Mouse (Mus musculus) ovary, postnatal 14 days (tissue): ENCODE data around the gene Arl14ep.
A peak's percentile ranks its signal among the peaks of the same experiment; 100 is the strongest.
"Not testable (repeated sequence)": the region's sequence is repeated elsewhere in the genome, so short reads cannot be mapped to it uniquely, and the experiment has no call there.

ENCODE experiments used
- DNase-seq: peaks from one replicate; pipeline ENCODE4 v3.0.0; 2022; ENCODE audit warnings: low spot score

Gene Arl14ep

GRCm38 (mm10) chr2:106973959-106974639 is at the start of gene Arl14ep:
Gene Arl14ep (minus strand): TSS chr2:106974424.
- peak; percentile 77 for DNase-seq

- no peak for DNase-seq
Observed at GRCm38 (mm10) chr2:107022713-107023112, 48.5 kb upstream of the Arl14ep start.

- DNase-seq, result no peak
Observed at GRCm38 (mm10) chr2:107019331-107019730, 45.1 kb upstream of the Arl14ep start.

DNA sequence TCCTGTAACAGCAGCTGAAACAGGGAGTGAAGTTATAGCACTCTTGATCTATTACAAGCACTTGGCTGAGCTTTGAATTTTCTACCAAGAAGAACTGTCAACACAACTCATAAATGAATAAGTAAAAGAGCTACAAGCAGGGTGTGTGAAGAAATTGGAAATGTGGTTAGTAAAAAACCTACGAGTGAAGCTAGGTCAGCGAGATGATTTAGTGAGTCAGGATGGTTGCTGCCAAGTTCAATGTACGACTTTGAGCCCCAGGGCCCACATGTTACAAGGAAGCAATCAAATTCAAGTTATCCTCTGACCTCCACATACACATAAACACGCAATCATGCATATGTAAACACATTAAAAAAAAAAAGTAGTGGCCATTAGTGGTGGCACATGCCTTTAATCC is 38.9 kb upstream of the Arl14ep start:
- no peak for DNase-seq

GRCm38 (mm10) chr2:107012318-107012717 is 38.1 kb upstream of the Arl14ep start:
- DNase-seq, result no peak

DNA sequence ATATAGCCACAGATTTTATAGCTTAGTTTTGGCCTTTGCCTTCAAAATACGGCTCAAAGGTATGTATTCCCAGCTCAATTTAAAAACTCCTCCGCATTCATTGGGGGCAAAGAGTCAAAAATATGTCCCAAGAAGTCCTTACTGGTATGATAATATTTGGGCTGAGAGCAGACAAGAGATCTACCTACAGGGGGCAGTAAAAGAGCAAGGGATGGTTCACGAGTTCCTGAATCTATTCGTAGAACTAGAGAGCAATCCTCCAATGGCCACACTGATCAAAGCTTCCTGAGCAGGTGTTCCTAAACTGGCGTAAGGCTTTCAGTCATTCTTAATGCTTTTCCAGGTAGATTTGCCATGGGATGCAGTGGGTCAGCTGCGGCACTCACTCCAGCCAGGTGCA is 35.9 kb upstream of the Arl14ep start:
- no peak for DNase-seq

- no peak for DNase-seq
Observed at GRCm38 (mm10) chr2:107006378-107006777, 32.2 kb upstream of the Arl14ep start.

DNA sequence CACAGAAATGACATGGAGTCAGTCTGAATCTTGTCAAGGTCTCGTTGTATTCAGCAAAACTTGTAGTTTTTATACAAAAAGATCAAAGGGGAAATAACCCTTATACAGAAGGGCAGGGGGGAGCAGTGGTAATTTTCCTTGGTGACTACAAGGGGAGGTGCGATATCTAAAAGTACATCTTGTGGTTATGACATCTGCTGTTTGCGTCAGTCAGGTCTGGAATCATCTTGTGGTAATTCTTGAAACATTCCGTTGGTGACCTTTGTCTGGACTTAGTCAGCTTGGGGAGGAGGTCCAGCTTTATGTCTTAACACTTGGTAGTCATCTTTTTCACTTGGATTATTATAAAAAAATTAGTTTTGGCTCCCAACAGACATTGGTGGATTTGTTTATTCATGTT is 31.7 kb upstream of the Arl14ep start:
- not testable (repeated sequence) for DNase-seq

DNA sequence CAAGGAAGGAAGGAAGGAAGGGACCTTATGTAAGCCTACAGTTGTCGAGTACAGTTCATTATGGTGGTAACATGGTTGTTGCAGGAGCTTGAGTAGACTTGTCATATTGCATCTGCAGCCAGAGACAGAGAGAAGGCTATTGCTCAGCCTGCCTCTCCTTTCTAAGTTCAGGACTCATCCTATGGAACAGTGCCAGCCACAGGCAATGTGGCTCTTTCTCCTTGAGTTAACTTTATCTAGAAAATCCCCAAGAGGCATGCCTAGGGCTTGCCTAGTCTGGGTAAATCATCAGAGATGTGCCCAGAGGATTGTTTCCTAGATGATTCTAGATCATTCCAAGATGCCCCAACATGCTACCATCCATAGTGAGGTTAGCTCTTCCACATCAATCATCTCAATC is 17.0 kb upstream of the Arl14ep start:
- DNase-seq, result no peak

- no peak for DNase-seq
Observed at GRCm38 (mm10) chr2:106984945-106985344, 10.7 kb upstream of the Arl14ep start.

- no peak for DNase-seq
Observed at GRCm38 (mm10) chr2:106982503-106982902, 8.3 kb upstream of the Arl14ep start.

GRCm38 (mm10) chr2:106976472-106976871 is 2.2 kb upstream of the Arl14ep start:
- no peak for DNase-seq

- DNase-seq, result no peak
Observed at GRCm38 (mm10) chr2:106973332-106973958, 779 bp downstream of the Arl14ep start.

DNA sequence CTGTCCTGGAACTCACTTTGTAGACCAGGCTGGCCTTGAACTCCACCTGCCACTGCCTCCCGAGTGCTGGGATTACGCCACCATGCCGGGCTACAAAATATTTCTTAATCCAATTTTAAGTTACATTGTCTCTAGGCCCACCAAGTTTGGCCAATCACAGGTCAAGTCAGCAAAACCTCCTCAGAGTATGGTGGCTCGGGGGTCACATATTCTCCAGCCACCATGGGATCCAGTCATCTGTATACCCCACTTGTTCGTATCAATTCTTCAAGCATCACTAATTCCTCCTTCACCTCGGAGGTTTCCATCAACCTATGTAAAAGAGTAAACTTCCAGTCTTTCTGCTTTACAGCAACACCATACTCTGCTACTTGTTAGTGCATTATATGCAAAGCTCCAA is 1.4 kb downstream of the Arl14ep start:
- no peak for DNase-seq

- DNase-seq, result no peak
Observed at GRCm38 (mm10) chr2:106970971-106971370, 3.3 kb downstream of the Arl14ep start.

- no peak for DNase-seq
Observed at GRCm38 (mm10) chr2:106968320-106968719, 5.9 kb downstream of the Arl14ep start.

GRCm38 (mm10) chr2:106963560-106963959 is 10.7 kb downstream of the Arl14ep start:
- DNase-seq, result no peak

DNA sequence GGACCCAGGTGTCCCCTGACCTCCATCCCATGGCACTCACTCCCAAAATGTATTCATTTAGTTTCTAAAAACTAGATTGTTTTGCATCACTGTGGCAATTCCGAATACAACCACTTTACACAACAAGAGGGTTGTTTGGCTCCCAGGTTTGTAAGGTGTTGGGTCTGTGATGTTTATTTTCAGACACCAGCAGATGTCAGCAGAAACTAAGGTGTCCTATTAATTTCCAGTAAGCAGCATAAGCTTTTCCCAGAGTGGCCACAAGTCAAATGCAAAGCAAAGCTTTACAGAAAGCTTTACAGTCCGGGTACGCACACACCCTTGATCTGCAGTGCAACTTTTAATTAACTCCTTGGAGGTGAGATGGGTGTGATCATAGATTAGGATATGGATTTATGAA is 12.6 kb downstream of the Arl14ep start:
- no peak for DNase-seq

- DNase-seq, result no peak
Observed at GRCm38 (mm10) chr2:106961066-106961465, 13.2 kb downstream of the Arl14ep start.

DNA sequence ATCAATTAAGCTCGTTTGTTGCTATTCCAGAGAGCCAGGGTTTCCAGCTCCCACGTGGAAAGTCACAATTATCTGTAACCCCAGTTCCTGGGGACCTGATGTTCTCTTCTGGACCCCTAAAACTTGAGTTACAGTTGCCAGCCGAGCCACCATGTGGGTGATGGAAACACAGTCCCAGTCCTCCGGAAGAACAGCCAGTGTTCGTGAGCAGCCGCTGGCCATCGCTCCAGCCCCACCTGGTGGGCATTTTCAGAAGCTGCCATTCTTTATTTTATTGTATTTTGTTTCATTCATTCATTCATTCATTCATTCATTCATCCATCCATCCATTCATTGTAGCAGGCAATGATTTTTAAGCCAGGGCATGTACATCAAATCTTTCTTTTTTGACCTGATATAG is 14.0 kb downstream of the Arl14ep start:
- no peak for DNase-seq

DNA sequence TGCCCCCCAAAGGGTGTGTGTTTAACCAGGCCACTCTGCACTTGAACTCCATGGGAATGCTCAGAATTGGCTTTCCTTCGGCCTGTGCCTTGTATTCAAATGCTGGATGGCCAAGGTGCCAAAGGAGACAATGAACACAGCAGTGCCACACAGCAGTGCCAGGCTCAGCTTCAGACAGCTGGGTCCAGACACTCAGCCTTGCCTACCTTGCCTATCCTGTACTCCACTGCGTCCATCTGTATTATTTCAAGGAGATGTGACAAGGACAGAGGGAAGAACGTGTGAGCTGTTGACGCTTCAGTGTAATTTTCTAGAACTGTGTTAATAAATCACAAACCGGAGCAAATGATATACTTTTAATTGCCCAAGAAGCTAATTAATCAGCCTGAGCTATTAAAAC is 14.8 kb downstream of the Arl14ep start:
- DNase-seq, result no peak

DNA sequence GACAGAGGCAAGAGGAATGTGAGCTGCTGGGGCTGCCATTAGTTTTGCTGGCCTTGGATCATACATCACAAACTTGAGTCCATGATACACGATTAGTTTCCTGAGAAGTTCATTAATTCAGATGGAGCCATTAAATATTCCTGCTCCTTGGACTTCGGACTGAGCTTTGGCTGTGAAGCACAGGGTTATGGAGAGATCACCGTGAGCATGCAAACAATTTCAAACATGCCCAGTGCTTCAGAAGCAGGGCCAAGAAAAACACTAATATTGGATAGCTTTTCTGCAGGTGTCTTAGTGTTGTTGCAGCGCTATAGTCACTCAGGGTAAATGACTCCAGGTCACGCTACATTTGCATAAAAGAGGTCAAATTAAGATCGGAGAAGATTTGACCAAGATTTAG is 15.3 kb downstream of the Arl14ep start:
- no peak for DNase-seq

GRCm38 (mm10) chr2:106956146-106956545 is 18.1 kb downstream of the Arl14ep start:
- no peak for DNase-seq

DNA sequence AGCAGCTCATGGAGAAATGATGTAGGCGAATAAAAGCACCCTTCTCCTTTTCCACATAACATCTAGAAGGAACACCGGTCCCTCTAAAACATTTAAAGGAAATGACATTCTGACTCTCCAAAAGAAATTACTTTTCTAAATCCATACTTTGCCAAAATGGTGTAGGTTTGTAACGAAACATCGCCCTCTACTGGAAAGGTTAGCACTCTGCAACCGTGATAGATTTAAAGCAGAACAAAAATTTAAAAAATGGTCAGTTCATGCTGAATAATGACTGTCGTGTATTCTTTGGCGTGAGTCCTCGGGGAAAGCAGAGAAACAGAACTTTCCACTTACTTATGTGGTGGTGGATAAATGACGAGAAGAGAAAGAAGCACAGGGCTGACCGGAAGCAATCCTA is 18.6 kb downstream of the Arl14ep start:
- peak; percentile 34 for DNase-seq
